Mouse (Mus musculus): ENCODE data around the gene Trap1. TPM values are rescaled to one million over a fixed set of nuclear protein-coding genes. Genes with fewer than 3 reads are reported as not detected.

Gene Trap1
- polyA plus RNA-seq (2012; rRNA removed): 87.6 and 98.2 TPM in 2 replicates

GRCm38 (mm10) chr16:4077384-4078061 is at the start of gene Trap1:
Trap1 (minus strand) TSS chr16:4077827.

GRCm38 (mm10) chr16:4036807-4037206 is 40.8 kb downstream of the Trap1 start, which contains the start of gene Dnase1:
Dnase1 (plus strand) TSS chr16:4036942.

GRCm38 (mm10) chr16:4003489-4004398 is 73.9 kb downstream of the Trap1 start, which contains the start of gene Slx4:
Slx4 (minus strand) TSS chr16:4003770.

Other genes with a start within 250 kb of the Trap1 start
- gene Olfr15, start 246.9 kb downstream of the Trap1 start, polyA plus RNA-seq (2012; rRNA removed): not detected in 2 replicates
- 1.5 and 2.1 TPM in 2 replicates for gene Zfp174, start 230.6 kb downstream of the Trap1 start, polyA plus RNA-seq (2012; rRNA removed)
- gene Naa60, start 205.5 kb downstream of the Trap1 start, polyA plus RNA-seq (2012; rRNA removed): 25.1 and 28.9 TPM in 2 replicates
- gene Zfp597, start 193.3 kb downstream of the Trap1 start, polyA plus RNA-seq (2012; rRNA removed): 2.3 and 2.9 TPM in 2 replicates
- gene Gm20695, start 193.2 kb downstream of the Trap1 start, polyA plus RNA-seq (2012; rRNA removed): 0.13 and 0.26 TPM in 2 replicates
- gene 1700037C18Rik, start 169.1 kb downstream of the Trap1 start, polyA plus RNA-seq (2012; rRNA removed): 0.87 and 1.2 TPM in 2 replicates
- 4.1 and 4.9 TPM in 2 replicates for gene Cluap1, start 169.0 kb downstream of the Trap1 start, polyA plus RNA-seq (2012; rRNA removed)
- 0.85 and 0.89 TPM in 2 replicates for gene Nlrc3, start 101.2 kb downstream of the Trap1 start, polyA plus RNA-seq (2012; rRNA removed)
- gene Slx4, start 74.1 kb downstream of the Trap1 start, polyA plus RNA-seq (2012; rRNA removed): 10.8 and 11.7 TPM in 2 replicates
- 0.06 and 0.10 TPM in 2 replicates for gene Dnase1, start 40.9 kb downstream of the Trap1 start, polyA plus RNA-seq (2012; rRNA removed)
- 3.2 and 3.5 TPM in 2 replicates for gene Crebbp, start 136.2 kb upstream of the Trap1 start, polyA plus RNA-seq (2012; rRNA removed)